Mouse (Mus musculus): ENCODE results near the gene Hist1h2ba. TPM values are rescaled to one million over a fixed set of nuclear protein-coding genes. Genes with fewer than 3 reads are reported as not detected.

The Hist1h2ba gene
- not detected for polyA plus RNA-seq (2017; shearing (Covaris generic))

DNA sequence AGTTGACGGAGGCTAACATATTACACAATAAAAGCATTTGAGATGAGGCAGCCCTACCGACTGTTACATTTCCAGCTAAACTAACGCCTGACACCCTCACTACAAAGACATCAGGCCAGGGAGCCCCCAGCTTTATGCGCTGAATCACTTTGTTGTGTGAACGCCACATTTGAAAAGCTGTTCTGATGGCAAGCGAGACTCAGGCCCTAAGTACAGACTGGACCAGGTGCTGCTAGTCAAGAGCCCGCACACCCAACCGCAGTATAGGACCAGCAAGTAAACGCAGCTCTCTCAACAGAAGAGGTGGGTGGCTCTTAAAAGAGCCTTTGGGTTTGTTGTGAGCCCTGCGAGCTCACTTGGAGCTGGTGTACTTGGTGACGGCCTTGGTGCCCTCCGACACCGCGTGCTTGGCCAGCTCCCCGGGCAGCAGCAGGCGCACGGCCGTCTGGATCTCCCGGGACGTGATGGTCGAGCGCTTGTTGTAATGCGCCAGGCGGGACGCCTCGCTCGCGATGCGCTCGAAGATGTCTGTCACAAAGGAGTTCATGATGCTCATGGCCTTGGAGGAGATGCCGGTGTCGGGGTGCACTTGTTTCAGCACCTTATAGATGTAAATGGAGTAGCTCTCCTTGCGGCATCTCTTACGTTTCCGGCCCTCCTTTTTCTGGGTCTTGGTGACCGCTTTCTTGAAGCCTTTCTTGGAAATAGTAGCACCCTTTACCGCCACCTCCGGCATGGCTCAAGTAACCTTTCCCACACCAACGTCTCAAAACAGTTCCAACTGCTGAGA, at the start of gene Hist1h2ba:
Gene Hist1h2ba, minus strand, starts transcription at position 736 of the 790 bp plus-strand sequence.

DNA sequence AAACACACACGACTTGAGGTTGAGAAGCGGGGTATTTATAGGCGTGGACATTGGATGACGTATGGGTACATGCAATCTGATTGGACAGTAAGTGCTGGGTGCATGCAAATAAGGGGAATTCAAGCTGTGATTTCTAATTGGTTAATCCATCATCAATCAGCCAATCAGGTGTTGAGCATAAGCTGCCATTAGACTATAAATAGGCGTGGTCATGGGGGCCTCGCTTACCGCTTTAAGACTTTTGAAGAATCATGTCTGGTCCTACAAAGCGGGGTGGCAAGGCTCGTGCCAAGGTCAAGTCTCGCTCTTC, 210 bp upstream of the Hist1h2ba start, which contains the start of gene Hist1h2aa:
Gene Hist1h2aa, plus strand, starts transcription at position 252 of the 310 bp plus-strand sequence.

DNA sequence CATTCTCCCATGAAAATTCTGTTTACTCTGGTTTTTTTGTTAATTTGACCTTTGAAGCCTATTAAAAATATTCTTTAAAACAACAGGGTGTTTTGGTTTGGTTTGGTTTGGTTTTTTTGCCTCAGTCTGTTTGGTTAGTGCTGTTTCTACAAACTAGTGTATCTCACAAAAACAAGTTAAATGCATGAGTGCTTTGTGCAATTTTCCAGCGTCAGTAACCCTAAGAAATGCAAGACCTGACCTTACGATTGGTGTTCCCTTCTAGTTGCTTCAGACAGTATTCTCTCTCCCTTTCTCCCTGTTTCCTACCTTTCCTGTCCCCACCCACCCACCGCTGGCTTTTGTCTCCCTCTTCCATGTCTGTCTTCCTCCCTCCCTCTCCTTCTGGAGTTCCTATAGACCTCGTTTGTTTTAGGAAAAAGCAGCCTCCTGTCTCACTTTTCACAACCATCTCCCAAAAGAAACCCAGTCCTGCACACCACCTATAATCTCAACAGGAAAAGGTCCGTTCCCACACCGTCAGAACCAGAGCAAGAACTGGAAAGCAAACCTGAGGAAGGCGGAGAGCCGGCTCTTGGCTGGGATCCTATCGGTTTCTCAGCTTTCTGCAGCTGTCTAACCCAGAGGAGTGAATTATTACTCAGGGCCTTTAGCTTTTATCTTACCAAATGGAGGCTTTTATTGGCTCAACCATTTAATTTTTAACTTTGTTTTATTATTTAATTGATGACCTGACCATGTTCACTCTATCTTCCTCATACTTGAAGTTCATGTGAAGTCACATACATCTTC, 19.4 kb downstream of the Hist1h2ba start, which contains the start of gene Slc17a4:
Gene Slc17a4, minus strand, starts transcription at position 634 of the 792 bp plus-strand sequence.

Other genes with a start within 250 kb of the Hist1h2ba start
- 12.6 TPM for gene Hist1h2bc, start 250.0 kb downstream of the Hist1h2ba start, polyA plus RNA-seq (2017; shearing (Covaris generic))
- gene Hist1h1t, start 238.3 kb downstream of the Hist1h2ba start, polyA plus RNA-seq (2017; shearing (Covaris generic)), result not detected
- gene Hist1h4c, start 235.7 kb downstream of the Hist1h2ba start, polyA plus RNA-seq (2017; shearing (Covaris generic)), result 3.6 TPM
- not detected for gene Hfe, start 223.3 kb downstream of the Hist1h2ba start, polyA plus RNA-seq (2017; shearing (Covaris generic))
- 38.7 TPM for gene Hist1h1c, start 195.3 kb downstream of the Hist1h2ba start, polyA plus RNA-seq (2017; shearing (Covaris generic))
- not detected for gene Hist1h3c, start 188.6 kb downstream of the Hist1h2ba start, polyA plus RNA-seq (2017; shearing (Covaris generic))
- not detected for gene Hist1h2bb, start 187.4 kb downstream of the Hist1h2ba start, polyA plus RNA-seq (2017; shearing (Covaris generic))
- gene Hist1h2ab, start 183.0 kb downstream of the Hist1h2ba start, polyA plus RNA-seq (2017; shearing (Covaris generic)), result not detected
- gene Hist1h3b, start 181.9 kb downstream of the Hist1h2ba start, polyA plus RNA-seq (2017; shearing (Covaris generic)), result not detected
- gene Hist1h4b, start 177.1 kb downstream of the Hist1h2ba start, polyA plus RNA-seq (2017; shearing (Covaris generic)), result 6.7 TPM
- gene Hist1h4a, start 172.9 kb downstream of the Hist1h2ba start, polyA plus RNA-seq (2017; shearing (Covaris generic)), result 1.1 TPM
- 3.4 TPM for gene Hist1h3a, start 171.8 kb downstream of the Hist1h2ba start, polyA plus RNA-seq (2017; shearing (Covaris generic))
- gene Hist1h1a, start 170.5 kb downstream of the Hist1h2ba start, polyA plus RNA-seq (2017; shearing (Covaris generic)), result not detected
- gene Trim38, start 164.2 kb downstream of the Hist1h2ba start, polyA plus RNA-seq (2017; shearing (Covaris generic)), result not detected
- gene Slc17a2, start 127.2 kb downstream of the Hist1h2ba start, polyA plus RNA-seq (2017; shearing (Covaris generic)), result not detected
- gene Slc17a3, start 94.7 kb downstream of the Hist1h2ba start, polyA plus RNA-seq (2017; shearing (Covaris generic)), result not detected
- gene Slc17a1, start 66.4 kb downstream of the Hist1h2ba start, polyA plus RNA-seq (2017; shearing (Covaris generic)), result 0.73 TPM
- 0.15 TPM for gene Slc17a4, start 19.1 kb downstream of the Hist1h2ba start, polyA plus RNA-seq (2017; shearing (Covaris generic))
- not detected for gene Hist1h2aa, start 306 bp upstream of the Hist1h2ba start, polyA plus RNA-seq (2017; shearing (Covaris generic))
- gene Scgn, start 57.1 kb upstream of the Hist1h2ba start, polyA plus RNA-seq (2017; shearing (Covaris generic)), result not detected